ENCODE assay signal across 24 mouse cellular contexts in genomic region chr7:4851315-4851688, GRCm38 (mm10). TPM values are rescaled to one million over a fixed set of nuclear protein-coding genes. Genes with fewer than 3 reads are reported as not detected.
"Had no signal": no experiment of that assay in that cellular context is flagged by ENCODE, and none has a peak within 500 bp of the region (broad histone marks: within the 10 kb centered on the region; RNA-seq: fewer than 3 reads in every experiment).

No protein-coding gene starts in this region.

- H3K4me3 ChIP-seq: midbrain, embryonic 10.5 days; midbrain, embryonic 12.5 days; myocyte; neural tube, embryonic 13.5 days; neural tube, embryonic 15.5 days had no signal

- H3K27ac ChIP-seq: liver, embryonic 14.5 days; midbrain, embryonic 10.5 days; midbrain, embryonic 12.5 days; neural tube, embryonic 13.5 days; neural tube, embryonic 15.5 days had no signal

- H3K27me3 ChIP-seq: midbrain, embryonic 12.5 days had no signal

- H3K4me1 ChIP-seq: midbrain, embryonic 10.5 days; midbrain, embryonic 12.5 days; neural tube, embryonic 13.5 days; neural tube, embryonic 15.5 days had no signal

- H3K36me3 ChIP-seq: midbrain, embryonic 10.5 days; midbrain, embryonic 12.5 days; neural tube, embryonic 13.5 days; neural tube, embryonic 15.5 days had no signal

- DNase-seq: lung, adult 18-20 months; lung, embryonic 14.5 days; lung, postnatal 10 days; lung, postnatal 4 days; midbrain, embryonic 14.5 days; retina, postnatal 1 day; right cerebral cortex, adult 18-20 months; right cerebral cortex, postnatal 25 days; right cerebral cortex, postnatal 4 days; spleen, adult 18-20 months; thymus, adult 2 months; thymus, postnatal 25 days had no signal

- H3K9ac ChIP-seq: liver, embryonic 14.5 days; lung, embryonic 14.5 days; midbrain, embryonic 12.5 days; neural tube, embryonic 13.5 days; neural tube, embryonic 15.5 days had no signal

RNA-seq across cellular contexts. Expression of gene Shisa7, which starts 6.8 kb away (rescaled TPM):
- total RNA-seq: megakaryocyte, adult 5-6 weeks had no signal
- polyA plus RNA-seq: liver, embryonic 16.5 days; myocyte had no signal

RNA-seq across cellular contexts. Expression of gene Gm36210, which starts 55.0 kb away (rescaled TPM):
- total RNA-seq: megakaryocyte, adult 5-6 weeks; megakaryocyte-erythroid progenitor cell, adult 5-6 weeks had no signal
- polyA plus RNA-seq: liver, embryonic 16.5 days; lung, embryonic 14.5 days; lung, embryonic 16.5 days; midbrain, embryonic 10.5 days; midbrain, embryonic 12.5 days; myocyte; small intestine, adult 2 months; stomach, embryonic 14.5 days had no signal
